Mouse (Mus musculus): ENCODE measurements at regions not wholly inside any gene's neighbourhood (a gene's known extent, or its start where the extent isn't known, plus 50 kb on each side); places are given as distances from the start of the nearest gene placed in this dataset.

- ATAC-seq (replicated peaks; ENCODE audit: poor library complexity, severe bottlenecking): peak; percentile 38; the same call in 1 of the 2 replicates
These were observed 72.0 kb upstream of the Parp11 start for GRCm38 (mm10) chr6:127374464-127375143.

DNA sequence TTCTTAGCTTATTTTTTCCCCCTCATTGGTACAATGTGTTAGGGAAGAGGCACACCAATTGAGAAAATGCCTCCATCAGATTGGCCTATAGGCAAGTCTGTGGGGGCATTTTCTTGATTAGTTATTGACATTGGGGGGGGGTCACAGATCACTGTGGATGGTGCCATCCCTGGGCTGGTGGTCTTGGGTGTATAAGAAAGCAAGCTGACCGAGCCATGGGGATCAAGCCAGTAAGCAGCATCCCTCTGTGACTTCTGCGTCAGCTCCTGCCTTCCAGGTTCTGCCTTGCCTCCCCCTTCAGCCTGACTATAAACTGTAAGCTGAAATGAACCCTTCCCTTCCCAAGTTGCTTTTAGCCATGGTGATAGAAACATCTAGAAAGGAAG, 71.5 kb upstream of the Parp11 start:
- ATAC-seq (replicated peaks; ENCODE audit: poor library complexity, severe bottlenecking): no peak

DNA sequence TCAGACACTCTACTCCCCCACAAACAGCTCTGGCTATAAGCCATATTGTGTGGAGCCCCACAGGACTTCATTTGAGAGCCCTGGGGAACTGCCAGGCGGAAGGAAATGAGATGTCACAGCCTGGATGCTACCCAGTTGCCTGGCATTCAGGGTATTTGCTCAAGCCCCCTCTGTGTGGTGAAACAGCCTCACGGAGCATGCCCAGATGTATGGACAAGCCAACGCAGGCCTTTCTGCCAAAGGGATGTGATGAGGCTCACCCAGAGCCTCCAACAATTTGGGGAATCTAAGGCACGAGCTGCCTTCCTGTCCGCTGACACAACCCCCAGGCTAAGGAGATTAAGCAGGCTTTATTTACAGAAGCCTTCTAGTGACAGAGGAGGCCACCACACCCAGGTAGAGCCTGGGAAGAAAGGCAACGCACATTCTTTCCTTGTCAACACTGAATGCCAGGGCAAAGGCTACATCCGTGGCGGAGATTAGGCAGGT, 70.9 kb upstream of the Parp11 start:
- peak; percentile 86 for ATAC-seq (replicated peaks; ENCODE audit: poor library complexity, severe bottlenecking)

- ATAC-seq (replicated peaks; ENCODE audit: poor library complexity, severe bottlenecking): no peak
These were observed 67.9 kb upstream of the Parp11 start for GRCm38 (mm10) chr6:127378701-127379100.

- peak; percentile 52; the same call in 1 of the 2 replicates for ATAC-seq (replicated peaks; ENCODE audit: poor library complexity, severe bottlenecking)
These were observed 67.1 kb upstream of the Parp11 start for GRCm38 (mm10) chr6:127379511-127379910.

- no peak for ATAC-seq (replicated peaks; ENCODE audit: poor library complexity, severe bottlenecking)
These were observed 65.3 kb upstream of the Parp11 start for GRCm38 (mm10) chr6:127381148-127381888.

DNA sequence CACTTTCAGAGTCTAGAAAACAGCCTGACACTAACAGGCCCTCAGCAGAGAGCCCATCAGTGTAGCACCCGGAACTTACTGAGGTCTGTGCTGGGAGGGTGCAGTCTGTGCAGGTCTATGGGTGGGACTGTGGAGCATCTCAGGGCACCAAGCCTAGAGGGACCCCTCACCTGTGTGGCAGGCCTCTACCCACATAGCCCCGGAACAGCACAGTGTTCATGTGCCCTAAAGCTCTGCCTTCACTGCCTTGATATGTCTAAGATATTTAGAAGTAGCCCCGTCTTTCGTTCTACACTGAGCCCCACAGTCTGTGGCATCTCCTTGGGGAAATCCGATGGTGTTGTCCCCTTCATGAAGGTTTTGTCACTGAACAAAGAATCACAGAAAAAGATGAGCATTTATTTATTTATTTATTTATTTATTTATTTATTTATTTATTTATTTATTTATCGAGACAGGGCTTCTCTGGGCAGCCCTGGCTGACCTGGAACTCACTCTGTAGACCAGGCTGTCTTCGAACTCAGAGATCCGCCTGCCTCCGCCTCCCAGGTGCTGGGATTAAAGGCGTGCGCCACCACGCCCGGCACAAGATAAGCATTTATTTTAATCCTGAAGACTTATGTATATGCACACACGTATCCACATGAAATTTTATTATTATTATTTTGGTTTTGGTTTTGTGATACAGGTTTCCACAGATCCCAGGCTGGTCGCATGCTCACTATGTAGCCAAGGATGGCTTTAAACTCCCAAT, 55.2 kb upstream of the Parp11 start:
- ATAC-seq (replicated peaks; ENCODE audit: poor library complexity, severe bottlenecking): no peak

DNA sequence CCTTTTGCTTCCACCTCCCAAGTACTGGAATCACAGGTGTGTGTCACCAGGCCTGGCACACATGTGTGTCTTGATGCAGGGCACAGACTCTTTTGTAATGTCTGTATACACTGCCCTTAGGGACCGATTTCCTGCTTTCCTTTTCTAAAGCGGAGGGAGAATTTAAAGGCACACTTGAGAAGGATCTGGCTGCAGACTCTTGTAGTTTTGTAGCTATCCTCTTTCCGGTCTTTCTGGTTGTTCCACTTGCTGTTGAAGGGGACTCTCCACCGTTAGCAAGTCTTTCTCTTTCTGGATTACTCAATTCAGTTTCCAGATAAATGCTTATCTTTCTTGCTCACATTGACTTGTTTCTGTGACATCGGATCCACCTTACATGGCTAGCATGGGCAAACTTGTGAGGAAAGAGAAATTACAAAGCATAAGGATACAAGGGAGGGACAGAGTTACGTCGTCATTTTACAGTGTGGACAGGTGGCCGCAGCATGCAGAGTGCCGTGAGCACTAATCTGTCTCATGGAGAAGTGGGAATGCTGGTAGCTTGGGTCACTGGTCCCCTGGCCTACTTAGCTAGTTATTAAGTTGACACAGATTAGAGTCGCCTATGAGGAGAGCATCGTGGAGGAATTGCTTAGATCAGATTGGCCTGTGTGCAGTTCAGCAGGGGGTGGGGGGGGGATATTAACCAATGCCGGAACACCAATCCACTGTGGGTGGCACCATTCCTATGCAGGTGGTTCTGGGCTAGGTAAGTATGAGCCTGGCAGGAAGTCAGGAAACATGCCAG, 54.4 kb upstream of the Parp11 start:
- ATAC-seq (replicated peaks; ENCODE audit: poor library complexity, severe bottlenecking): no peak

DNA sequence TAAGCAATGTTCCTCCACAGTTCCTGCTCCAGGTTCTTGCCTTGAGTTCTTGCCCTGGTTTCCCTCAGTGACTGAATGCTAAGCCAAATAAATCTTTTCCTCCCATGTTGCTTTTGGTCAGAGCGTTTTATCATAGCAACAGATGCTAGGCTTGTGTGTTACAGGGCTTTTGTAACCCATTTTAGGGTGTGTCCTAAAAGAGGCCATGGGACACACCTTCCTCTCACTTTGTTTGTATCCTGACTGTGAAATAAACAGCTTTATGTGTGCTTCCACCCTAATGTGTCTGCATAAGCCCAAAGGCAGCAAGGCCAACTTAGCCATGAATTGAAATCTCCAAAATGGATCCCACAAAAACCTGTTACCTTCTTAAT, 53.9 kb upstream of the Parp11 start:
- ATAC-seq (replicated peaks; ENCODE audit: poor library complexity, severe bottlenecking): no peak

DNA sequence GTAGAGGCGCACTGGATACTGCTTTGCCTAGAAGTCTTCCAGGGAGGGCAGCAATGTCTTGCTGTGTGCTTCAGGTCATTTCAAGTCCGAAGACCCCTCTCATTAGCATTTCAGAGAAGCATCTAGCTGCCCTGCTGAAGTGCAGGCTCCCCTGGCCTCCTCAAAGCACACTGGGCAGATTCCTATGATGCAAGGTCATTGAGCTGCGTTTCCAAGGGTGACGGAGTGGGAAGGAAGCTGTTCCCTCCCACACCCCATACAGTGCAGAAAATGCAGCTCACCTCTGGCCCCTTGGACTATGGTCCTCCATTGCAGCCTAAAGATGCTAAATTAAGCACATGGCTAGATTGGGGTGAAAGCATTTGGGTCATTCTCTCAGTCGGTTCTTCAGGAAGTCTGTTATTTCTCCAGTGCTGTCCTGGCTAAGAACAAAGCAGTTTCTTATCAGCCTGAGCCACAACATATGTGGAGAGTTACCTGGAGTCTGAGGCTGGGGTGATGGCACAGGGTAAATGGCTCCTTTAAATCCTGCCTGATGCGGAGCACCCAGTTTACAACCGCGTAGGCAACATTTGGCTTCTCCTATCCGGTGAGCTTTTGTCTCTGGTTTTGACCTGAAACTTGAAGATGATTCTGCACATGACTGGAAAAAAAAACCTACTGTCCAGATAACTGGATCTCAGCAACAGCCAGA, 52.6 kb upstream of the Parp11 start:
- ATAC-seq (replicated peaks; ENCODE audit: poor library complexity, severe bottlenecking): no peak
